Mouse (Mus musculus): ENCODE measurements around the gene 4933430I17Rik. TPM values are rescaled to one million over a fixed set of nuclear protein-coding genes. Genes with fewer than 3 reads are reported as not detected.
A peak's percentile ranks its signal among the peaks of the same experiment; 100 is the strongest.
"Not testable (repeated sequence)": the region's sequence is repeated elsewhere in the genome, so short reads cannot be mapped to it uniquely, and the experiment has no call there.

4933430I17Rik gene
- not detected in 2 replicates for polyA plus RNA-seq (2012; ENCODE audit: insufficient read depth, insufficient read length, missing spikeins)

DNA sequence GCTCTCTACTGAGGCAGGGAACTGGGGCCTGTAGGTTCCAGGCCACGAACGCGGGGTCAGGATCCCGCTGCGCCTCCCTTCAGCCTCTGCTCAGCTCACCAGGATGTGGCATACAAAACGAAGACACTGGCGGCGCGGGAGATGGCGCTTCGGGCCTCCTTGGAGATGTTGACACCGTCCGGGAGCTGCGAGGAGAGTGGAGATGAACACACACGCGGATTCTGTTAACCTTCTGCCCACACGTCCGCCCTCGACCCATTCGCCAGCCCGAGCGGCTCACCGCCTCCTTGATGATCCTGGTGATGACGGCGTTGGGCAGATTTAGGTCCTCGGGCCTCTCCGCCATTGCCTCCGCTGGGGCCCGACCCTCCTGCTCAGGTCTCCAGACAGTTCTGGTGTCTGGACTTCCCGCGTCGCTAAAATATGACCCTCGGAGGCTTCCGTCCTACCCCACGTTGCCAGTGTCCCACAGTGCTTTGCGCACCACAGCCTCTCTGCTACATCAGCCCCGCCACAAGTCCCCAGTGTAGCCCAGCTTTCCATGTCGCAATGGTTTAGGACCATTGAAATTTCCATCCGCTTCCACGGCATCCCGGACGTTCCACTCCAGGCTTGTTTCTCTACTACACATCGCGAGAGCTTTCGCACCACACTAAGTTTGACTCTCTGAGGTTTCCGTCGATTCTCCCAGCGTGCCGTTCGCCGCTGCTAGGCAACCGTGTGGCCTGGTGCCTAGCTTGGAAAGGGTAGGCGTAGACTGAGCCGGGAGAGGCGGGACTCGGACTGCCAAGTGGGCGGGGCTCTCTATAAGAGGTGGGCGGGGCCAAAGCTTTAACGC, at the start of gene 4933430I17Rik, which contains the start of gene Pole3:
TSS of gene 4933430I17Rik (plus strand) at position 719 of the 838 bp plus-strand sequence.
TSS of gene Pole3 (minus strand) at position 418 of the 838 bp plus-strand sequence.
- Histone ChIP-seq H3K27ac (replicated peaks; ENCODE audit: low read depth, low read length) (peak within 1 kb of the TSS; percentile 99), H3K4me1 (ENCODE audit: control insufficient read depth, insufficient read depth, insufficient read length, low read length) (0 out of 2 replicates have a peak, but pooled peaks cover 2% of the 10 kb centered on the region), H3K4me3 (ENCODE audit: insufficient read depth, low read depth, low read length) (peak within 1 kb of the TSS; percentile 80)

DNA sequence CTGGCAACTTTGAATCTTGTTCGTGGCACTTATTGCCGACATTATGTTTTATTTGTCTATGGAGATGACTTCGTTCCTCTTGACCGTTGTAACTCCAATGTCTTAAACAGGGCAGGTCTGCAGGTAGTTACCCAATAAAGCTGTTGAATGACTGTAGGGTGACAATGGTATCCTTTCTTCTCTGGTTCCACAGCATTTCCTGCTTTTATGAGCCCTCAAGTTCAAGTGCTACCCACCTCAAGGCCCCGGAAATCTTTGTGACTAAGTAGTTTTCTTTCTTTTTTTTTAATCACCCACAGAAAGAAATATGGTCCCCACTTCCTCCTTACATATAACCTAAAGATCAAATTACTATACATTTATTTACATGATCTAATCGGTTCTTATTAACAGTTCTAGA, 49.4 kb upstream of the 4933430I17Rik start:
- Histone ChIP-seq H3K4me1 (ENCODE audit: control insufficient read depth, insufficient read depth, insufficient read length, low read length) (no peaks in the 10 kb centered on the region), H3K27ac (replicated peaks; ENCODE audit: low read depth, low read length) (no peak overlapping the region), H3K4me3 (ENCODE audit: insufficient read depth, low read depth, low read length) (no peak overlapping the region)

DNA sequence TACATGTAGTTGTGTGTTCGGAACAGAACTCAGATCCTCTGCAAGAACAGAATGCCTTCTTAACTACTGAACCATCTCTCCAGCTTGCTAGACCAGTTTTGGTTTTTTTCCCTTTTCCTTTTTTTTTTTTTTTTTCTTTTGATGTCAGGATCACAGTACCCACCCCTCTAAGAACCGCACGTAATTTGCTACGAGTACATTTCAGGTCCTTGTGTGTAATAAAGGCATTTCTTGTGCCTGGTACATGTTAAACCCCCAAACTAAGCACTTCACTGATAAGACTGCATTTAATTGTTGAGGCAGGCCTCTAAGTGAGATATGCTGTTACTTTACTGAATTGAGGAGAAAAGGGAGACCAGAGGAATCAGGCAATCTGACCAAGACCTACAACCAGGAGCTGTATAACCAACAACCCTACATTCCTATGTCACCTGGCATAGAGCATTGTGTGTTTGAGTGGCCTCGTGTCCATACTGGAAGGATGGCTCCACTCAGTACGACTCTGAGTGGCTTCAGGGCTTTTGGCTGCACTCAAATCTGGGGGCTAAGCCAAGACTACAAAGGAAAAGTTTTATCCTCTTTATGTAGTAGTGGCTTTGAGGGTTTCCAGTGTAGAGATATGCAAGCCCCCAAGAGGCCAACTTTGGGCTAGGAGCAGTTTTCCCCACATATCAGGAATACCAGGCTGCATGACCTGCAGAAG, 47.5 kb upstream of the 4933430I17Rik start:
- H3K27ac ChIP-seq (replicated peaks; ENCODE audit: low read depth, low read length): no peak overlapping the region
- no peaks in the 10 kb centered on the region for H3K4me1 ChIP-seq (ENCODE audit: control insufficient read depth, insufficient read depth, insufficient read length, low read length)
- H3K4me3 ChIP-seq (ENCODE audit: insufficient read depth, low read depth, low read length): no peak overlapping the region

DNA sequence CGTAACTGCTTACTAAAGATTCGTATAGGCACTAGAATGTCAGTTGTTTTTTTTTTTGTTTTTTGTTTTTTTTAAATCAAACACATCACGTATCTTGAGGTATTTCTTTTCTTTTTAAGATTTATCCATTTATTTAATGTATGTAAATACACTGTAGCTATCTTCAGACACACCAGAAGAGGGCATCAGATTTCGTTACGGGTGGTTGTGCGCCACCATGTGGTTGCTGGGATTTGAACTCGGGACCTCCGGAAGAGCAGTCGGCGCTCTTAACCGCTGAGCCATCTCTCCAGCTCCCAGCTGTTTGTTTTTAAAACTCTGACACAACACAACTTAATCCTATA, 45.6 kb upstream of the 4933430I17Rik start:
- H3K4me3 ChIP-seq (ENCODE audit: insufficient read depth, low read depth, low read length): peak overlapping the region; percentile 54
- H3K27ac ChIP-seq (replicated peaks; ENCODE audit: low read depth, low read length); H3K4me1 ChIP-seq (ENCODE audit: control insufficient read depth, insufficient read depth, insufficient read length, low read length): not testable (repeated sequence)

DNA sequence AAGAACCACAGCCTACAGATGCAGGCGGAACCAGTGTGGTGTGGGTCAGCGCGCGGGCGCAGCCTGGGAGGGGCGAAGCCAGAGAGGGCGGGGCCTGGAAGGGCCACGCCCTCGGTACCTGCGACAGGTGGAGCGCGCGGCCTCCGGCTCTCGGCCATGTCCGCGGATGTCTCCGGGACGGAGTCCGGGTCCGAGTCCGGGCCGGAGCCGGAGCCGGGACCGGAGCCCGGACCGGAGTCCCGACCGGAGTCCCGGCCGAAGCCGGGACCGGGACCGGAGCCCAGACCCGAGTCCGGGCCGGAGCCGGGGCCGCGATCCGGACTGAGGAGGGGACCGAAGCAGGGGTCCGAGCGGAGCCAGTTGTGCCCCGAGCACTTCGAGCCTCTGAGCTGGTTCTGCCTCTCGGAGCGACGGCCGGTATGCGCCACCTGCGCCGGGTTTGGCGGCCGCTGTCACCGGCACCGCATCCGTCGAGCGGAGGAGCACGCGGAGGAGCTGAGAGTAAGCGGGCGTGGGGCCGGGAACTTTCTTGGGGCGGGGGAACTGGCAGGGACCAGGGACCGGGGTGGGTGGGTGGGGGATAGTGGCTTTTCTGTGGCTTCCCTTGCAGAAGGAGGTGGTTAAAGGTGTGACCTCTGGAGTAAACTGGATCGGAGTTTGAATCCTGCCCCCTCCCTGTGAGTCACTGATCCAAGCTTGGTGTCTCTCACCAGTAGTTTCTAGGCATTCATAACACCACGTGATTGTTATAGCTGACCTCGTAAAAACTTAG, 45.0 kb upstream of the 4933430I17Rik start, which contains the start of gene Bspry:
TSS of gene Bspry (plus strand) at position 117 of the 772 bp plus-strand sequence.
- Histone ChIP-seq H3K4me1 (ENCODE audit: control insufficient read depth, insufficient read depth, insufficient read length, low read length) (no peaks in the 10 kb centered on the region), H3K27ac (replicated peaks; ENCODE audit: low read depth, low read length) (no peak within 1 kb of the TSS; the same call in 1 of the 2 replicates), H3K4me3 (ENCODE audit: insufficient read depth, low read depth, low read length) (peak within 1 kb of the TSS; percentile 54)

DNA sequence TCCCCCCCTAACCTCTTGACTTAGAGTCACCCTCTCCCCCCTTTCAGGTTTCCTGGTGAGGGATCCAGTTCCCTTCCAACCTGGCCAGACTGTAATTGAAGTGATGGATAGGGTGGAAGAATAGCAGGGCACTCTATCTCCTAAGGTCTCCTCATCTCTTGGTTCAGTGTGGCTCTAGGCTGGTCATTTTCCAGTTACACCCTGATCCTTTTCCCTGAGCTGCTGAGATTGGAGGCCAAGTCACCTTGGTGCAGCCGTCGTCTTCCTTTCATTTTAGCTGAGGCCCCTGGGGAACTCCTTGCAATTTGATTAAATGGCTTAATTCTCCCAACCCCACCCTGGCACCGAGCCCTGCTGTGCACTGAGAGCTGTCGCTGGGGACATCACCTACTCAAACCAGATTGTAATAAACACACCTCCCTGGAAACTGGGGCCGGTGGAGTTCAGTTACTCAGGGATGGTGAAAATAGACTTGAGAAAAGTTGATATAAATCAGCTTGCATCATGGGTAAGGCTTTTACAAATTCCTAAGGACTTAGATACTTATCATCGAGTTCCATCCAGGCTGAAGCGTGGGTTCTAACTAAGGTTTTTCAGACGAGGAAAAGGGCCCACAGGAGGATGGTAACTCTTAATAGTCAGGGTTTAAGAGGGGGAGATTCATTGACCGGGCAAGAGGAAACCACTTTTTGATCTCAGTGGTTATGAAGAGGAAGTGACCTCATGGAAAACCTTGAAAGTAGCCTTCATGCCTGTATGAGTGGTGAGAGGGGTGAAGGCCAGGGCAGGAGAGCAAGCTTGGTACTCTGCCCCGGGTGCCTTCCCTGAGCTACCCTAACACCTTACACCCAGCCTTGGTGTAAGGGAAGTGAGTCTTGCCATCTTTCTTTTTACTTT, 44.2 kb upstream of the 4933430I17Rik start:
- no peak overlapping the region for H3K4me3 ChIP-seq (ENCODE audit: insufficient read depth, low read depth, low read length)
- H3K27ac ChIP-seq (replicated peaks; ENCODE audit: low read depth, low read length): no peak overlapping the region; the same call in 1 of the 2 replicates
- no peaks in the 10 kb centered on the region for H3K4me1 ChIP-seq (ENCODE audit: control insufficient read depth, insufficient read depth, insufficient read length, low read length)

DNA sequence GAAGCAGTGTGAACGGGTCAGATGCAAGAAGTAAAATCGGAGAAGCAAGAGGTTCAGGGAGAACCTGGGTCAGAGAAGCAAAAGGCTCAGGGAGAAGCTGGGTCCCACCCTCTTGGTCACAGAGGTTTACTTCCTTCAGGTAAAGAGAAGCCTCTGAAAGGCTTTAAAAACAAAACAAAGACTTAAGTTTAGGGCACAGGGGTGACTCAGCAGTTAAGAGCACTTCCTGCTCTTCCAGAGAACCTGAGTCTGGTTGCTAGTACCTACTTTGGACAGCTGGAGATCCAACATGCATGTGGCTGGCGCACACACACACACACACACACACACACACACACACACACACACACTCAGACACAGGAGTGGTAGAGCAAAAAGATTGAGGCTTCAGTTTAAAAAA, 40.2 kb upstream of the 4933430I17Rik start:
- Histone ChIP-seq H3K4me3 (ENCODE audit: insufficient read depth, low read depth, low read length) (no peak overlapping the region), H3K27ac (replicated peaks; ENCODE audit: low read depth, low read length) (no peak overlapping the region), H3K4me1 (ENCODE audit: control insufficient read depth, insufficient read depth, insufficient read length, low read length) (no peaks in the 10 kb centered on the region)

DNA sequence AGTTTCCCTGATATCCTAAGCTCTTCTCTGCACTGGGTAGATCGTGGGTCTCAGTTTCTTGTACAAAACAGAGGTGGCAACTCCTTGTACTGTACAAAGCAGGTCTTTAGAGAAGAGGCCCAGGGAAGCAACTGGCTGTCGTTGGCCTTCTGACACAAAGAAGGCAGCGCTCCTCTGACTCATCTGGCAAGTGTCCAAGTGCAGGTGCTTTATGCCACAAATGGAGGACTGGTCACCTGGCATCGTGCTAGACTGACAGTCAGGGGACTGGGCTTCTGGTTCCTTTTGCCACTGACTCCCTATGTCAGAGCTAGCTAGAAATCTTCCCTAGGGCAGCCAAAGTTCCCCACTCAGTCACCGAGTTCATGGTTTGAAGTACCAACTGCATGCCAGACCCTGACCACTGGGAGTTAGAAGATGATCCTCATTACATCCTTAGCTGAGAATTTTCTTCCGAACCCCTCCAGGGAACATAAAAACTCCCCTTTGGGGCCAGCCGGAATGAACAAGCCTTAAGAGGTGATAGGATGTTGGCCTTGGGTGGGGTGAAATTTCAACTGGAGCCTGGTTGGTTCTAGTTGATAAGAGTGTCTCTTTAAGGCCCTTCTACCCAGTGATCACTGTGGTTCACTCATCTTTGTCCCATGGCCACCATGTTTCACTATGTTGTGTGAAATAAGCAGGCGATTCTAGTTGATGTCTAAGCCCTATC, 39.6 kb upstream of the 4933430I17Rik start:
- H3K4me3 ChIP-seq (ENCODE audit: insufficient read depth, low read depth, low read length): no peak overlapping the region
- H3K4me1 ChIP-seq (ENCODE audit: control insufficient read depth, insufficient read depth, insufficient read length, low read length): no peaks in the 10 kb centered on the region
- H3K27ac ChIP-seq (replicated peaks; ENCODE audit: low read depth, low read length): no peak overlapping the region

DNA sequence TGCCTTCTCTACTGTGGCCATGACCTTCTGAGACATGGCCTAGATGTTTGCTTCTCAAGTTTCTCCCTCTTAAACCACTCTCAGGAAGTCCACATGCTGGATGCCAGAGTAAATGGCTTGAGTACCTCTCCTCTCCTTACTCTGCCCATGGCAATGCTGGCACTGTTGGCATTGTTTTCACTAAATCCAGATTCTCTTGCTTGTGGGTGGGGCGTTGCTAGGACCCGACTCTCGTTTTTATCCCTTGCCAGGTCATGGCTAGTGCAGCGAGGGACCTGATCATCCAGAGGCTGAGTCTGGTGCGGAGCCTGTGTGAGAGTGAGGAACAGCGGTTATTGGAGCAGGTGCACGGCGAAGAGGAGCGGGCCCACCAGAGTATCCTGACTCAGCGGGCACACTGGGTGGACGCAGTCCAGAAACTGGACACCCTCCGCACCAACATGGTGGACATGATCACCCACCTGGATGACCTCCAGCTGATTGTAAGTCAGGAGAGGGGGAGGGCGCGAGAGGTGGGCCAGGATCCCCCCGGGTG, 38.9 kb upstream of the 4933430I17Rik start:
- no peak overlapping the region for H3K27ac ChIP-seq (replicated peaks; ENCODE audit: low read depth, low read length)
- H3K4me3 ChIP-seq (ENCODE audit: insufficient read depth, low read depth, low read length): no peak overlapping the region
- H3K4me1 ChIP-seq (ENCODE audit: control insufficient read depth, insufficient read depth, insufficient read length, low read length): no peaks in the 10 kb centered on the region

DNA sequence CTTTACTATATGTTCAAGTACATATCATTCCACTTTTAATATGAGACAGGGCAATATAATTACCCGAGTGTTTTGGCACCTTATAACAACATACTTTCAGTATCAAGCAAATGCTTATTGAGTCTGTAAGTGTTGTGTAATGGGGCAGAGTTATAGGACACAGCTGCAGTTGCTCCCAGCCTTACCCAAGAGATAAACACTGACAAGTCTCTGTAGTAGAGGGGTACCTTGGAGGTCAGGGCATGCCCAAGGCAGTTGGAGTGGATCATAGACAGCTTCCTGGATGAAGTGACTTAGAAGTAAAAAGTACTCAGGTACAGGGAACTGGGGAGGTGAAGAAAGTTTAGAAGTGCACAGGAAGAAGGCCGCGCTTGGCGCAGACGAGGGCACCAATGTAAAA, 38.0 kb upstream of the 4933430I17Rik start:
- Histone ChIP-seq H3K27ac (replicated peaks; ENCODE audit: low read depth, low read length) (no peak overlapping the region), H3K4me3 (ENCODE audit: insufficient read depth, low read depth, low read length) (no peak overlapping the region), H3K4me1 (ENCODE audit: control insufficient read depth, insufficient read depth, insufficient read length, low read length) (no peaks in the 10 kb centered on the region)

DNA sequence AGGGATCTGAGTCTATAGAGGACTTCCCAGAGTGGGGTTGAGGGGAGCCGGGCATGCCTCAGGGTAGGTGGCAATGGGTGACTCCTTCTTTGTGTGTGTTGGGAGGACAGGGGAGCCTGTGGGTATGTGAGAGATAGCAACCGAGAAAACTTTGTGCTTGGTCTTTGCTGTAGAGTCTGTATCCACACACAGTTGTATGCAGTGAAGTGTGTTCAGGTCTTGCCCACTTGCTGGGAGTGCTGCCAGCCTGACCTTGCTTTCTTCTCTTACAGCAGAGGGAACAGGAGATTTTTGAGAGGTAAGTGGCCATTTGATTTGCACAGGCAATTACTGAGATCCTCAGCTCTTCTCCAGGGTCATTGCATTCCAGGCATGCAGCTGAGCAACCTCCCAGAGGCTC, 37.3 kb upstream of the 4933430I17Rik start:
- no peaks in the 10 kb centered on the region for H3K4me1 ChIP-seq (ENCODE audit: control insufficient read depth, insufficient read depth, insufficient read length, low read length)
- no peak overlapping the region for H3K27ac ChIP-seq (replicated peaks; ENCODE audit: low read depth, low read length)
- H3K4me3 ChIP-seq (ENCODE audit: insufficient read depth, low read depth, low read length): no peak overlapping the region

DNA sequence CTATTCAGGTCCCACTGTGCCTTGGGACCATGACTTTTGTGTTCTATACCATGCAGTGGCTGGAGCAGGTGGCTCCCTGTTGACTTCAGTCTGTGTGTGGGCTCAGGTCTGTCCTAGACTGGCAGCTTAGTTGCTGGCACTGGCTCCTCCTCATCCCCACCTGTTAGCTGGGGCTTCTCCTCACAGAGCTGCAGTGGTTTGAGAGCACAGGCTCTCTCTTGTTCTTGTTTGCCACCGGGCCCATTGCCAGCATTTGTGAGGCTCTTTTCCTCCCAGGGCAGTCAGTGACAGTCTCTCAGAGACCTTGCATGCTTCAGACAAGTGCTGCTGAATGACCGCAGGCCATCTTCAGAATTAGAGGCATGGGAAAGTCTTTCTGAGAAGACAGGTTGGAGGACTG, 32.5 kb upstream of the 4933430I17Rik start:
- peaks cover 3% of the 10 kb centered on the region; the same call in 1 of the 2 replicates for H3K4me1 ChIP-seq (ENCODE audit: control insufficient read depth, insufficient read depth, insufficient read length, low read length)
- H3K4me3 ChIP-seq (ENCODE audit: insufficient read depth, low read depth, low read length): no peak overlapping the region
- H3K27ac ChIP-seq (replicated peaks; ENCODE audit: low read depth, low read length): no peak overlapping the region

DNA sequence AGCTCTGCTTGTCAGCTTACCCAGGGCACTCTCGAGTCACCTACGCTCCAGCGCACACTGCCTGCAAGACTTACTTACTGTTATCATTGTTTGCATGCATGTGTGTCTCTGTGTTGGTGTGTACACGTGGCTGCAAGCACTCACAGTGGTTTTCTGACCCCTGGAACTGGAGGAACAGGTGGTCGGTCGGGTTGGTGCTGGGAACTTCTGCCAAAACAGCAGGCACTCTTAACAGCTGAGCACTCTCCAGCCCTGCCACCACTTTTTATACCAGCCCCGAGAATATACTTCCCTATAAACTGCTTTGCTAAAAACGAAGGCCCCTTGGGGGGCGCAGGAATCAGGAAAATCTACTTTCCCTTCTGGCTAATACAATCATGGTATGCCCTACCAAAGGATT, 30.9 kb upstream of the 4933430I17Rik start:
- Histone ChIP-seq H3K27ac (replicated peaks; ENCODE audit: low read depth, low read length) (no peak overlapping the region), H3K4me3 (ENCODE audit: insufficient read depth, low read depth, low read length) (no peak overlapping the region), H3K4me1 (ENCODE audit: control insufficient read depth, insufficient read depth, insufficient read length, low read length) (peaks cover 3% of the 10 kb centered on the region; the same call in 1 of the 2 replicates)
